Mouse (Mus musculus): Measurements from ENCODE around the gene Dnaic1.
"Not testable (repeated sequence)": the region's sequence is repeated elsewhere in the genome, so short reads cannot be mapped to it uniquely, and the experiment has no call there.

The Dnaic1 gene

DNA sequence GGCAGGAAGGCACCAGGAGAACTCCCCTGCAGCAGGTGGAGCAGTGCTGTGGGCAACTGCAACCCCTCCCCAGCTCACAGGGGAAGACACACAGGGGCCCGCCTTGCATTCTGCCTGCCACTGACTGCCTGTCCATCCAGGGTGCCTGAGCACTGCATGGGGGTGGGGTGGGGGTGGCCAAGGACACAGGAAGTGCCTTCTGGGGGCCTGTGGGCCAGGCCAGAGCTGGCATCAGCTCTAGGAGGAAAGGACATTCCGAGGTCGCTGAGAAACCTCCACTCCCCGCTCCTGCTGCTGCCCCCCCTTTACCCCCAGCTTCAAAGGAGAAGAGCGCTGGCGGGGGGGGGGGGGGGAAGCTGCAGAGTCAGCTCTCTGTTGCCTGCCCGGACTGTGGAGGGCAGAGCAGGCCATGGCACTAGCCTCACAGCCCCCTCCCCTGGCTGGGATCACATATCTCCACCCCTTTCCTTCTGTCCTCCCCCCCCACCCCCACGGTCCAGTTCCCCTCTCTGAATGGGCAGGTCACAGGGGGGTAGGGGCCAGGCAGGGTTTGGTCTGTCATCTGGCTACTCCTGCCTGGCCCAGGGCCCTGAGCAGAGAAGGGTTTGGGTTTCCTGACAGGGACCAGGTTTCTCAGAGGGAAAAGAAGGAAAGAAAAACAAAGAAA, 95.6 kb downstream of the Dnaic1 start:
- no peak for DNase-seq (ENCODE audit: low spot score in 2 of 2)

GRCm38 (mm10) chr4:41666646-41667045, 97.1 kb downstream of the Dnaic1 start:
- no peak for DNase-seq (ENCODE audit: low spot score in 2 of 2)

DNA sequence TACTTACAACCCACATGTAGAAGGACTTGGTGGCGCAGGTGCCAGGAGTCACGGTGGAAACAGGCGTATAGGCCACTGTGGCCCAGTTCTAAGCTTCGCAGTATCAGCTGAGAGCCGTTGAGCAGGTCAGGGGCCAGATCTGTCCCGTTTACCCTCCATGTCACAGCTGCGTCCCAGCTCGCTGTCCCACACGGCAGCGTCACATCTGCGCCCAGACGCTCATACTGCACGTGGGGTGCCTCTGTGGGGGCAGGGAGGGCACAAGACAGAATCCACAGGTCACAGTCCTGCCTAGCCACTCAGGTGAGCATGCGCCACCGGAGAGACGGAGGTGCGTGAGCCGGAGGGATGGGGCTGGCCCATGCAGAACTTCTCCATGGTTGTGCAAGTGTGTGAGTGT, 101.3 kb downstream of the Dnaic1 start:
- no peak for DNase-seq (ENCODE audit: low spot score in 2 of 2)

DNA sequence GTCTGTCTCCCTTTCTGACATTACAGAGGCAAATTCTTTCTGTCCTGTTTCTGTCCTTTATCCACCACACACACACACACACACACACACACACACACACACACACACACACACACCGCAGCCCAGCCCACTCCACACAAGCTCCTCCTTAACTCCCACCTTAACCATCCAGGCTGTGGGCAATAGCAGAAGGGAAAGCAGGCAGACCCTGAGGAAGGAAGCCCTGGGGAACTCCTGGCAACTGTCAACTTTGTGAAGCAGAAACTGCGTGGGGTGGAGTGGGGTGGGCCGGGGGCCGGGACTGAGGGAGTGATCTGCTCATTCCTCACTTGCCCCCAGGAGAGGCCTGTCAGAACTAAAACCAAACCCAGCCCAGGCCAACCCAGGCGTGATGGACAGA, 101.9 kb downstream of the Dnaic1 start:
- DNase-seq (ENCODE audit: low spot score in 2 of 2), result no peak

GRCm38 (mm10) chr4:41671963-41672480, 102.4 kb downstream of the Dnaic1 start:
- no peak for DNase-seq (ENCODE audit: low spot score in 2 of 2)

DNA sequence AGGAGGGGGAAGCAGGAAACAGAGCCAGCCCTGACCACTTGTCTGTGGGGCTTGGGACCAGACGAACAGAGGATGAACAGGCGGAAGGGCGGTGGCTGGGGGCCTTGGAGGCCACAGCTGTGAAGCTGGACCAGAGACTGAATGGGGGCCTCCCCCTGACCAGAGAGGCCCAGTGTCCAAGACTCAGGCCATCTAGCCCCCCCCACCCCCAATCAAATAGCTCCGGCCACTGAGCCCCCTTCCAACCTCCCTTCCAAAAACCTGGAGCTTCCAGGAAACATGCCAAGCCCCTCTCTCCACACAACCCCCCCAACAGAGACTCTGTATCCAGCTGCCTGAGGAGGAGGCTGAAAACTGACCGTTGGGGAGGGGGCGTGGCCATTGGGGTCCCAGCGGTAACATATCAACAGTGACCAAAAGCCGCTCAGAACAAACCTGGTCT, 103.0 kb downstream of the Dnaic1 start:
- DNase-seq (ENCODE audit: low spot score in 2 of 2), result no peak

DNA sequence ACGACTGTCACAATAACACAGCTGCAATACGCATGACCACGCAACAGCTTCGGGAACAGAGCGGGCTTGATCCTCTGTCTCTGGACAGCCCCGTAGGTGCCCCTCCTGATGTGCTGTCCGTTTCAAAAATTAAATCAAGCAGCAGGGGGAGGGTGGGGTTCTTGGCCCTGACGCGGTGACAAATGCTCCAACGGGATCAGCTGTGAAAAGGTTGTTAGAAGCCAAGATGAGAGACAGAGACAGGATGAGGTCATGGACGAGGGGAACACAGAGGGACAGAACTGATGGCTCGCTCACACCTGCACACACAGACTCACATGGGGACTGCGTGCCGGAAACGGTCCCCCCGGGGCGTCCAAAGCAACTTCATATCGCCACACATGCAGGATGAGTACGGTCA, 103.6 kb downstream of the Dnaic1 start:
- no peak for DNase-seq (ENCODE audit: low spot score in 2 of 2)

DNA sequence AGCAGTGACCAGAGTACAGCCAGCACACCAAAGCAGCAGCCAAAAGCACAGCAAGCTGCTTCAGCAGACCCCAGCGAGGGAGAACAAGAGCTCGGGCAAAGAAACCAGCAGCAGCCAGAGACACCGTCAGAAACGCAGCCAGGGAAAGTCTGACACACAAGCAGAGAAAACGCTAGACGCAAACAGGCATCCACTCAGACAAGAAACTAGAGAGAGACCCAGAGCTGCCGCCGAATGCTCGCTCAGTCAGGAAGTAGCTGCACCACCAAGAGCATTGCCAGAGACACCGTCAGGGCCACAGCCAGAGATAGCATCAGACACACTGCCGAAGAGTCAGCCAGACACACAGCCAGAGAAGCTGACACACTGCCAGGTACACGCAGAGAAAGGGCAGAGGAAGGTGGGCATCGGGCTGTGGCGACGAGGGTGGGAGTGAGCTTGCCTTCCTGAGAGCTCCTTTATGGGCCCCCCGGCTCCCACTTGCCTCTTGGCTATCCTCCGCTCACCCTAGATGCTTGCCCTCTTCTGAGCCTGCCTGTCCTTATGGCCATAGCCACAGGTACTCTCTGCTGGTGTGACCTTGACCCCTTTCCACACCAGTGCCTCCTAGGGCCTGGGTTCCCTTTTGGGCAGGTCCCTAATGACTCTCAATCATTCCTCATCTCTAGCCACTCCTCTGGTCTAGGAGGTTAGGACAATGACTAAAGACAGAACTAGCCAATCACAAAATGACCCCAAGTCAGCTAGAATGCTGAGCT, 106.9 kb downstream of the Dnaic1 start:
- DNase-seq (ENCODE audit: low spot score in 2 of 2), result peak; percentile 56 to 67

DNA sequence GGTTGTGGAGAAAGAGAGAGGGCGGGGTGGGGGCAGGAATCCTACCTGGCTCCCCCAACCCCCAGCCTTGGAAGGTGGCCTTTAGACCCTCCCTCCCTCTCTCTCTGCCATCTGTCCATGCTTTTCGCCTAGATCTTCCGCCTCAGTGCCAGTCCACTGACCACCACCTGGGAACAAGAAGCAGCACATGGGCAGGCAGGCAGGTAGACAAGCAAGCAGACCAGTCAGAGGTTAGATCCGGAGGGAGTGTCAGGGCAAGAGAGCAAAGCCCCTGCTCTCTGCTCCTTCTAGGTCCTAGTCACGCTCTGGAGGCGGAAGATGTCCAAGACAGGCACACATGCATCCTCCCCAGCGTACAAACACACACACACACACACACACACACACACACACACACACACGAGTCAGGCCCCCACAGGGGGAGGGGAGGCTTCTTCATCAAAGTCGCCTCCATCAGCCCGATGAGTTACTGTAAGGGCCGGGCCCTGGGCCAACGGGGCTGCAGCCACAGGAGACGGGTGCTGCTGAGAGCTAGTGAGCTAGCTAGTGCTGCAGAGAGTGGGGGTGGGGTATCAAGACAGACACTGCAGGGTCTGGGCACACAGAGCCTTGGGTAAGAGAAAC, 107.5 kb downstream of the Dnaic1 start:
- DNase-seq (ENCODE audit: low spot score in 2 of 2), result peak; percentile 64 to 76

DNA sequence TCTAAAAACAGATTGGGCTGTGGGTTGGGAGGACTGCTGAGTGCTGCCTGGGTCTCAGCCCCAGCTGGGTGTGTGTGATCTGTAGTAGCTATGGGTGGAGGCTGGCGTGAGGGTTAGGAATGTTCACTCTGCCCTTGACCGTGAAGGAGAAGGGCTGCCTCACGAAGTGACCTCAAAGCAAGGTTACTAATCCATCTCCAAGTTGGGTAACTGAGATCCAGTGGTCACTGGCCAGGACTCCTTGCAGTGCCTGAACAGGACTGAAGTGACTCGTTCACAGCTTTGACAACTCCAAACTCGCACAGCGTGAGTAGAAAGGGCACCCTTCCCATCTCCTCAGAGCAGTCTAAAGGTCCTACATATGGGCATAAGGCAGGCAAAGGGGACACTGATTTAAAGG, 109.3 kb downstream of the Dnaic1 start:
- no peak for DNase-seq (ENCODE audit: low spot score in 2 of 2)

GRCm38 (mm10) chr4:41679291-41679690, 109.7 kb downstream of the Dnaic1 start:
- DNase-seq (ENCODE audit: low spot score in 2 of 2), result no peak

- DNase-seq (ENCODE audit: low spot score in 2 of 2), result peak in 1 of 2 experiments; percentile 74
Observed at GRCm38 (mm10) chr4:41681176-41681575, 111.6 kb downstream of the Dnaic1 start.

DNA sequence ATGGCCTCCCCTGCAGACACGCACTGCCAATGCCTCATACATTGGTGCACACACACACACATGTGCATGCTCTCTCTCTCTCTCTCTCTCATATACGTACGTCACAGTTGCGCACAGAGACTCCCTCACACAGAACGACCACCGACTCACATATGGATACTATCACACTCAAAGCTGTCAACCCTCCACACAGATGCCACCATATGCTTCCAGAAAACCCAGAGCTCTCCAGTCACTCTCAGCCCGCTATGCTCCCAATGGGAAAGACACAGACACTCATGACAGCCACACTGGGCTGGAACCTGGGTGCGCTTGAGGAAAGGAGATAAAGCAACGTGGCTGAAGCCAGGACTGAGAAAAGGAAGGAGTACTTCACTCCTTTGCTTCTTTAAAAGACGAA, 112.4 kb downstream of the Dnaic1 start:
- DNase-seq (ENCODE audit: low spot score in 2 of 2), result peak in 1 of 2 experiments; percentile 68

- no peak for DNase-seq (ENCODE audit: low spot score in 2 of 2)
Observed at GRCm38 (mm10) chr4:41682789-41683188, 113.2 kb downstream of the Dnaic1 start.

DNA sequence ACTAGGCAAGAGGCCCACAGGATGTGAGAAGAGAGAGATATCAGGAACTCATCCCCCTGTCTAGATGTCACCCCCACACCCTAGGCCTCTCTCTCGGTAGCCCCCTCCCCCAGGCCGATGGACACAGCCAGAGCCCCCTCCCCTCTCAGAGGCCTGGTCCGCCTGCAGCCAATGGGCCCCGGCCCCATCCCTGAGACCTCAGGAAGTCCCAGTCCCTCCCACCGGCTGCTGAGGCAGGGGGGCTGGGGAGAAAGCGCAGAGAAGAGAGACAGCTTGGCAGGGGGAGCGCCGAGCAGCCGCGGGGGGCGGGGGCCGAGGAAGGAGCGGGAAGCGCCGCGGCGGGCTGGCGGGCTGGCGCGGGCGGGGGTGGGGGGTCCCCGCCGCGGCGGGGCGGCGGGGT, 113.7 kb downstream of the Dnaic1 start:
- peak in 1 of 2 experiments; percentile 67 for DNase-seq (ENCODE audit: low spot score in 2 of 2)

DNA sequence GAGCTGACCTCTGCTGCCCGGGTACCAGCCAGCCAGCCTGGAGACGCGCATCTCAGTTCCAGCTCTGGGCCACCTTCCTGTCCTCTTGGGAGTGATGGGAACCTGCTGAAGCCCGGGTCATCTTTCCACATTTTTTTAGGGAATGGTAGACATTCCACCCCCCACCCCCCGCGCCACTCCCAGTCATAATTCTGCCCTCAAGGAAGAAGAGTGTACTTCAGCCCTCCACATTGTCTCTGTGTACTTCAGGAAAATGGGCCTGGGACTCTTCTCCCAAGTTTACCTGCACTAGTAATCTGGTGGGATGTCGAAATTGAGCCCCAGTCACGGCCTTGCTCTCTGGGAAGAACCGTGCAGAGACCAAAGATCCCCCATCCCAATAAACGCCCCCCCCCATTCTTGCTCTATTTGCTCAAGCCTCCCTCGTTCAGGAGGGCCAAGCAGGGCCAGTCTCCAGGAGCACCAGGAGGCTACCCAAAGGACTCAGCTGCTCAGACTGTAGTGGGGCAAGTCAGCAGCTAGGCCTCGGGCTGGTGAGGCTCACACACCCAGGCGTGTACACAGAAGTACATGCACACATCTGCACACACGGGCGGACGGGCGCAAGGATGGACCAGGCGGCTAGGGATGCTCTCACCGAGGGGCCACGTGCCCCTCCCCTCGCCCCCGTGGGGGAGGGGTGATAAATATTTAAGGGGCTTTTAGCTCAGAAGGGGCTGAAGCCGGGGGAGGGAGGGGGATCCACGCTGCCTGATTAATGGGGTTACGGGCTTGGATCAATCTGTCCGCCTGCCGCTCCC, 114.8 kb downstream of the Dnaic1 start:
- DNase-seq (ENCODE audit: low spot score in 2 of 2), result not testable (repeated sequence)

DNA sequence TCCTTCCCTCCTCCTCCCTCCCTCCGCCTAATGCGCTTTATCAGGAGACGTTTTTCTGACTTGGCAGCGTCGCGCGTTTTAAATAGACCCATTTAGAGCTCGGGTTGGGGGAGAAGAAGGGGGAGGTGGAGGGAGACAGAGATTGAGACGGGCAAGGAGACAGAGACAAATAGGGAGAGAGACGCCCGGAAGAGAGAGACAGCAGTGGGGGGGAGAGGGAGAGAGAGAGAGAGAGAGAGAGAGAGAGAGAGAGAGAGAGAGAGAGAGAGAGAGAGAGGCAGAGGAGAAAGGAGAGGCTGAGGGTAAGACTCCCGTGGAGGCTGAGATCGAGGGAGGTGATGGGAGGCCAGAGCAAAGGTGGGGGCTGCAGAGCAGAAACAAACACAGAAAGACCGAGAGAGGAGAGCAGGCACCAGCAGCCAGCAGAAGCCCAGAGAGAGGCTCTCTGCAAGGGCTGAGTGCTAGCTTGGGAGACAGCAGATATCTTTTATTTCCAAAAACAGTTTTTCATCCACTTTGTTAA, 115.4 kb downstream of the Dnaic1 start:
- DNase-seq (ENCODE audit: low spot score in 2 of 2), result not testable (repeated sequence)

- not testable (repeated sequence) for DNase-seq (ENCODE audit: low spot score in 2 of 2)
Observed at GRCm38 (mm10) chr4:41685882-41686492, 116.4 kb downstream of the Dnaic1 start.

Data from right cerebral cortex, postnatal 10 days (tissue).